Mouse (Mus musculus): ENCODE data around the gene Gm49486.

- TF ChIP-seq CTCF (conservative IDR thresholded peaks at IDR 0.05; ENCODE audit: insufficient read depth, insufficient read length, low read depth, low read length) (no peak), POLR2A (IDR thresholded peaks at IDR 0.05; ENCODE audit: low read depth, low read length) (no peak)
These were observed 33.7 kb upstream of the Gm49486 start for GRCm38 (mm10) chr15:79195492-79195891.

All from kidney, adult 2 months (tissue).